Mouse (Mus musculus) lung, postnatal 0 days (tissue): Measurements from ENCODE around the gene Med13l. TPM values are rescaled to one million over a fixed set of nuclear protein-coding genes. Genes with fewer than 3 reads are reported as not detected.

Experiments used
- ATAC-seq: fragments of 200-750 bp; cut with Nextera tagmentation; 2 replicates; pipeline ENCODE4 v1.8.0; 2017; ENCODE audit warnings: moderate library complexity
- DNase-seq: peaks from one replicate; pipeline ENCODE4 v3.0.0-alpha.2; 2016; ENCODE audit warnings: low spot score
- H3K27ac ChIP-seq: fragments of 300-500 bp; sonication (generic); 2 replicates; pipeline ENCODE4 v1.5.1; 2014; ENCODE audit warnings: antibody characterized with exemption, mild to moderate bottlenecking, low read length, mixed read lengths
- H3K27me3 ChIP-seq: fragments of 300-500 bp; sonication (generic); replicated peaks from 2 replicates; pipeline ENCODE4 v1.6.1; 2014; ENCODE audit warnings: low read length, mixed read lengths; ENCODE audit not compliant: insufficient read depth
- H3K36me3 ChIP-seq: fragments of 300-500 bp; sonication (generic); 2 replicates; pipeline ENCODE4 v1.6.1; 2014; ENCODE audit warnings: low read length, mixed read lengths; ENCODE audit not compliant: insufficient read depth
- H3K4me1 ChIP-seq: fragments of 300-500 bp; sonication (generic); 2 replicates; pipeline ENCODE4 v1.6.1; 2014; ENCODE audit warnings: antibody characterized with exemption, low read depth, low read length, mixed read lengths; ENCODE audit not compliant: insufficient read depth
- H3K4me2 ChIP-seq: fragments of 300-500 bp; sonication (generic); replicated peaks from 2 replicates; pipeline ENCODE4 v1.6.1; 2014; ENCODE audit warnings: low read depth, mild to moderate bottlenecking, low read length, moderate library complexity, mixed read lengths
- H3K4me3 ChIP-seq: fragments of 300-500 bp; sonication (generic); 2 replicates; pipeline ENCODE4 v1.5.1; 2014; ENCODE audit warnings: low read depth, low read length
- H3K9ac ChIP-seq: fragments of 300-500 bp; sonication (generic); replicated peaks from 2 replicates; pipeline ENCODE4 v1.6.1; 2014; ENCODE audit warnings: low read depth, mild to moderate bottlenecking
- H3K9me3 ChIP-seq: fragments of 300-500 bp; sonication (generic); 2 replicates; pipeline ENCODE4 v1.6.1; 2016; ENCODE audit warnings: low read length, mixed read lengths
- CTCF ChIP-seq: IDR thresholded peaks from 2 replicates; pipeline ENCODE4 v1.5.1; 2016; ENCODE audit warnings: antibody characterized with exemption, mild to moderate bottlenecking
- EP300 ChIP-seq: IDR thresholded peaks from 2 replicates; pipeline ENCODE4 v1.6.1; 2016; ENCODE audit warnings: antibody characterized with exemption, mild to moderate bottlenecking, control low read depth
- WGBS: fragments of 180-500 bp; shearing (Covaris S2); extraction: QIAGEN DNeasy Blood & Tissue Kit; methylation state at CpG from one replicate; pipeline ENCODE4 v1.1.7; 2014; 5-methylcytosine and 5-hydroxymethylcytosine counted together
- polyA plus RNA-seq: library from polyadenylated mRNA; unstranded; fragments of >200 nt; fragmentation: Nextera tagmentation; extraction: Ambion mirVana; gene quantifications from 2 replicates; pipeline ENCODE4 v1.2.1, GENCODE M21; 2015

Gene Med13l
- polyA plus RNA-seq, 1 experiment from 2014 or later, result 10.1 TPM

GRCm38 (mm10) chr5:118702674-118703073 is 142.2 kb downstream of the Med13l start:
- Histone ChIP-seq H3K27me3 (no peaks in the 10 kb centered on the region), H3K4me3 (no peak overlapping the region), H3K4me2 (no peak overlapping the region), H3K4me1 (peaks cover 8% of the 10 kb centered on the region; the same call in 1 of the 2 replicates), H3K9me3 (no peaks in the 10 kb centered on the region), H3K27ac (no peak overlapping the region), H3K36me3 (no peaks in the 10 kb centered on the region), H3K9ac (no peak overlapping the region)
- no peak for DNase-seq
- TF ChIP-seq CTCF (no peak), EP300 (no peak)
- no peak for ATAC-seq
- WGBS, result 38% methylated on average over 9 of the region's 9 CpGs

DNA sequence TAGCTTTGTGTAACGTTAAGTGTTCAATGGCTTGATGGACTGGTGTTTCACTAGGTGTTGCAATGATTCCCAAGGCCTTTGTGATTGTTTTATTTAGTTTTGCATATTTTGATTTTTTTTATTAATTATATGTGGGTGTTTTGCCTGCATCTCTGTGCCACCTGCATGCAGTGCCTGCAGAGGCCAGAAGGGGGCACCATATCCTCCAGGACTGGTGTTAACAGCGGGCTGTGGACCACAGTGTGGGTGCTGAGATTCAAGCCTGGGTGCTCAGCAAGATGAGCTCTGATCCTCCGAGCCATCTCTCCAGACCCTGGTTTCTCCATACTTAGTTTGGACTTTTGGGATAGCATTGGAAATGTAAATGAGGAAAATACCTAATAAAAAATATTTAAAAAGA is 143.7 kb downstream of the Med13l start:
- Histone ChIP-seq H3K4me3 (no peak overlapping the region), H3K9me3 (no peaks in the 10 kb centered on the region), H3K27me3 (no peaks in the 10 kb centered on the region), H3K27ac (no peak overlapping the region), H3K4me2 (no peak overlapping the region), H3K9ac (no peak overlapping the region), H3K4me1 (peaks cover 15% of the 10 kb centered on the region; the same call in 1 of the 2 replicates), H3K36me3 (no peaks in the 10 kb centered on the region)
- TF ChIP-seq EP300 (no peak), CTCF (peak; percentile 68)
- DNase-seq (no peak), ATAC-seq (no peak)
- WGBS, result 81% methylated on average over 3 of the region's 3 CpGs

DNA sequence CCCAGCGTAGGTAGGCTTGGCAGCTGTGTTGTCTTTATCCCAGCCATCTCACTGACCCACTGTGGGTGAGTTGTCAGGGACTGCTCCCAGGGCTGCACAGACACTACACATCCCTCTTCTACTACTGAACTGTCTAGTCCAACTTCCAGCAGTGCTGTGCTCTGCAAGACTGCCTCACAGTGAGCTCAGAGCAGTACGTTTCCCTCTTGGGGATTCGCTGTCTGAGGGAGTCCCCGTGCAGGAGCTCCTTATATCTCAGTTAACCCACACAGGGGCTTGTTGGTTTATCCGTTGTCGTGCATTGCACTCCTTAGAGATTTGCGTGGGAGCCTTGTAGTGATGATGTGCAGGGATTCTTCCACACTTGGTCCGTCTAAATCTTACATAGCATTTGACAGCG is 144.5 kb downstream of the Med13l start:
- no peak overlapping the region for H3K4me2 ChIP-seq
- H3K9ac ChIP-seq, result no peak overlapping the region
- H3K4me3 ChIP-seq, result no peak overlapping the region
- no peaks in the 10 kb centered on the region for H3K27me3 ChIP-seq
- H3K4me1 ChIP-seq, result peaks cover 15% of the 10 kb centered on the region; the same call in 1 of the 2 replicates
- no peak for TF ChIP-seq EP300
- no peak for TF ChIP-seq CTCF
- 79% methylated on average over 9 of the region's 9 CpGs for WGBS
- no peaks in the 10 kb centered on the region for H3K9me3 ChIP-seq
- no peak for DNase-seq
- no peak for ATAC-seq
- H3K36me3 ChIP-seq, result no peaks in the 10 kb centered on the region
- H3K27ac ChIP-seq, result no peak overlapping the region

DNA sequence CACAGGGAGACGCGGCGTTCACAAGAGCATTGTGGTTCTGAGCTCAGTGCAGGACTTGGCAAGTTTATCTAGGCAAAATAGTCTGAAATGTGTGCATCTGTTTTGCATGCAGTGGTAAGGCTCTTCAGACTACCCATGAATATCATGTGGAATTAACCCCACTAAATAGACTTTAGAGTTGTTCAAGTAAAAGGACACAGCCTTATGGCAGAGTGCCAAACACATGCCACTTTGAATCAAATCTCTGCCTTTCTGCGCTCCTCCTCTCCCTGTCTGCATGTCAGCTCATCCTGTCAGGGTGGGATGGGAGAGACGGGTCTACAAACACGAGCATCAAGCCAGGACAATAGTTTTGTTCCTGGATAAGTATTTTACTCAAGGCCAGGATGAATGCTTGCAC is 145.5 kb downstream of the Med13l start:
- Histone ChIP-seq H3K9me3 (no peaks in the 10 kb centered on the region), H3K36me3 (no peaks in the 10 kb centered on the region), H3K27ac (no peak overlapping the region), H3K27me3 (no peaks in the 10 kb centered on the region), H3K4me3 (no peak overlapping the region), H3K4me2 (no peak overlapping the region), H3K4me1 (peaks cover 21% of the 10 kb centered on the region), H3K9ac (no peak overlapping the region)
- 72% methylated on average over 6 of the region's 6 CpGs for WGBS
- DNase-seq (no peak), ATAC-seq (no peak)
- TF ChIP-seq EP300 (no peak), CTCF (no peak)

GRCm38 (mm10) chr5:118706414-118706813 is 145.9 kb downstream of the Med13l start:
- no peak overlapping the region for H3K4me2 ChIP-seq
- 65% methylated on average over 3 of the region's 3 CpGs for WGBS
- no peak overlapping the region for H3K27ac ChIP-seq
- H3K9me3 ChIP-seq, result no peaks in the 10 kb centered on the region
- no peaks in the 10 kb centered on the region for H3K36me3 ChIP-seq
- H3K4me3 ChIP-seq, result no peak overlapping the region
- no peak for TF ChIP-seq CTCF
- TF ChIP-seq EP300, result no peak
- no peaks in the 10 kb centered on the region for H3K27me3 ChIP-seq
- peaks cover 20% of the 10 kb centered on the region for H3K4me1 ChIP-seq
- H3K9ac ChIP-seq, result no peak overlapping the region
- ATAC-seq (no peak), DNase-seq (no peak)

DNA sequence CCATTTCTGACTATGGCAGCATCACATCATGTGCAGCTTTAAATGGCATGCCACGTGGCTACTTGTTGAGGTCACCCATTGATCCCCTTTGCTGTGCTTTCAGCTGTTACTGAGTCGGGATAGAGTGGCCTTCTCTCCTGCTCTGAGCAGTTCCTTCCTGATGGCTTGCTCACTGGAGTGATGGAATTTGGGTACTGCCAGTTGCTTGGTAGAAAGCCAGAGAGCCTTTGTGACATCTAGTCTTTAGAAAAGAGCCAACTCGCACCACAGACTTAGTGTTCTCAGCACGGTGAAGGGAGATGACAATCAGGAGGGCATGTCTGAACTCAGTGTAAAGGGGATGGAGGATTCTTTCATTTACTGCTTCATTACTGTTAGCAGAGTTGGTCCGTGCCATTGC is 147.0 kb downstream of the Med13l start:
- Histone ChIP-seq H3K36me3 (no peaks in the 10 kb centered on the region), H3K27ac (no peak overlapping the region), H3K4me1 (peaks cover 17% of the 10 kb centered on the region), H3K4me3 (no peak overlapping the region), H3K4me2 (no peak overlapping the region), H3K27me3 (no peaks in the 10 kb centered on the region), H3K9ac (no peak overlapping the region), H3K9me3 (no peaks in the 10 kb centered on the region)
- DNase-seq, result no peak
- WGBS, result 62% methylated on average over 5 of the region's 5 CpGs
- no peak for ATAC-seq
- TF ChIP-seq EP300 (no peak), CTCF (no peak)
